Mouse (Mus musculus) intestine, postnatal 0 days (tissue): ENCODE data around the gene Tnfaip1. TPM values are rescaled to one million over a fixed set of nuclear protein-coding genes. Genes with fewer than 3 reads are reported as not detected.
A peak's percentile ranks its signal among the peaks of the same experiment; 100 is the strongest.
"Not testable (repeated sequence)": the region's sequence is repeated elsewhere in the genome, so short reads cannot be mapped to it uniquely, and the experiment has no call there.

ENCODE experiments used
- ATAC-seq: fragments of 200-750 bp; cut with Nextera tagmentation; 2 replicates; pipeline ENCODE4 v1.8.0; 2017; ENCODE audit warnings: mild to moderate bottlenecking, moderate TSS enrichment, moderate library complexity
- H3K27ac ChIP-seq: fragments of 300-500 bp; sonication (generic); 2 replicates; pipeline ENCODE4 v1.5.1; 2014; ENCODE audit warnings: mild to moderate bottlenecking, low read depth, low read length, moderate library complexity
- H3K27me3 ChIP-seq: fragments of 300-500 bp; sonication (generic); replicated peaks from 2 replicates; pipeline ENCODE4 v1.6.1; 2014; ENCODE audit warnings: low read length, mixed read lengths; ENCODE audit not compliant: control insufficient read depth, insufficient read depth
- H3K36me3 ChIP-seq: fragments of 300-500 bp; sonication (generic); 2 replicates; pipeline ENCODE4 v1.6.1; 2014; ENCODE audit warnings: mild to moderate bottlenecking, moderate library complexity; ENCODE audit not compliant: control insufficient read depth, insufficient read depth
- H3K4me1 ChIP-seq: fragments of 300-500 bp; sonication (generic); replicated peaks from 2 replicates; pipeline ENCODE4 v1.6.1; 2014; ENCODE audit warnings: antibody characterized with exemption, low read length, mixed read lengths; ENCODE audit not compliant: control insufficient read depth, insufficient read depth
- H3K4me2 ChIP-seq: fragments of 300-500 bp; sonication (generic); replicated peaks from 2 replicates; pipeline ENCODE4 v1.6.1; 2014; ENCODE audit warnings: low read depth, mild to moderate bottlenecking, moderate library complexity
- H3K4me3 ChIP-seq: fragments of 300-500 bp; sonication (generic); 2 replicates; pipeline ENCODE4 v1.5.1; 2014; ENCODE audit warnings: low read depth, low read length
- H3K9ac ChIP-seq: fragments of 300-500 bp; sonication (generic); 2 replicates; pipeline ENCODE4 v1.6.1; 2014; ENCODE audit warnings: mild to moderate bottlenecking, low read depth, low read length
- H3K9me3 ChIP-seq: fragments of 300-500 bp; sonication (generic); 2 replicates; pipeline ENCODE4 v1.6.1; 2016; ENCODE audit warnings: mixed run types; ENCODE audit not compliant: control insufficient read depth
- CTCF ChIP-seq: sonication (generic); IDR thresholded peaks from 2 replicates; pipeline ENCODE4 v1.5.1; 2016; ENCODE audit warnings: low read depth, mild to moderate bottlenecking, control low read depth, antibody characterized with exemption, moderate library complexity
- whole genome bisulfite sequencing: fragments of 180-500 bp; shearing (Covaris S2); extraction: QIAGEN DNeasy Blood & Tissue Kit; methylation state at CpG from one replicate; pipeline ENCODE4 v1.1.7; 2014; 5-methylcytosine and 5-hydroxymethylcytosine counted together
- polyA plus RNA-seq: library from polyadenylated mRNA; unstranded; fragments of >200 nt; fragmentation: Nextera tagmentation; extraction: Ambion mirVana; gene quantifications from 2 replicates; pipeline ENCODE4 v1.2.1, GENCODE M21; 2015

Gene Tnfaip1
- polyA plus RNA-seq, 1 experiment from 2014 or later = 64.7 TPM

GRCm38 (mm10) chr11:78545181-78545580 lies 9.0 kb upstream of the Tnfaip1 start:
- no peak overlapping the region for H3K4me3 ChIP-seq
- H3K9me3 ChIP-seq = no peaks in the 10 kb centered on the region
- no peak overlapping the region for H3K27ac ChIP-seq
- H3K4me1 ChIP-seq = no peaks in the 10 kb centered on the region
- WGBS = 39% methylated on average over 8 of the region's 8 CpGs
- no peak overlapping the region for H3K4me2 ChIP-seq
- no peak for ATAC-seq
- no peak for TF ChIP-seq CTCF
- no peaks in the 10 kb centered on the region for H3K27me3 ChIP-seq
- peaks cover 26% of the 10 kb centered on the region for H3K36me3 ChIP-seq
- no peak overlapping the region for H3K9ac ChIP-seq

GRCm38 (mm10) chr11:78544449-78545111 lies 8.4 kb upstream of the Tnfaip1 start:
- Histone ChIP-seq H3K36me3 (peaks cover 32% of the 10 kb centered on the region), H3K27me3 (no peaks in the 10 kb centered on the region), H3K4me2 (no peak overlapping the region), H3K4me3 (no peak overlapping the region), H3K9me3 (no peaks in the 10 kb centered on the region), H3K27ac (no peak overlapping the region), H3K4me1 (no peaks in the 10 kb centered on the region), H3K9ac (no peak overlapping the region)
- ATAC-seq = no peak
- WGBS = 92% methylated on average over 7 of the region's 7 CpGs
- TF ChIP-seq CTCF = peak; percentile 45

GRCm38 (mm10) chr11:78540358-78540757 lies 4.2 kb upstream of the Tnfaip1 start:
- TF ChIP-seq CTCF = no peak
- no peaks in the 10 kb centered on the region for H3K27me3 ChIP-seq
- no peak overlapping the region for H3K4me3 ChIP-seq
- H3K9me3 ChIP-seq = no peaks in the 10 kb centered on the region
- H3K27ac ChIP-seq = no peak overlapping the region
- peaks cover 38% of the 10 kb centered on the region for H3K36me3 ChIP-seq
- H3K9ac ChIP-seq = no peak overlapping the region
- peaks cover 4% of the 10 kb centered on the region for H3K4me1 ChIP-seq
- no peak for ATAC-seq
- no peak overlapping the region for H3K4me2 ChIP-seq
- WGBS = 87% methylated on average over 3 of the region's 3 CpGs

- peak overlapping the region; percentile 83 for H3K4me2 ChIP-seq
- H3K36me3 ChIP-seq = peaks cover 32% of the 10 kb centered on the region
- H3K27ac ChIP-seq = peak overlapping the region; percentile 97
- no peak for TF ChIP-seq CTCF
- H3K27me3 ChIP-seq = no peaks in the 10 kb centered on the region
- H3K4me3 ChIP-seq = peak overlapping the region; percentile 85
- 0 out of 2 replicates have a peak, but pooled peaks have one; percentile 0 for ATAC-seq
- H3K9me3 ChIP-seq = no peaks in the 10 kb centered on the region
- 1% methylated on average over 14 of the region's 14 CpGs for WGBS
- H3K4me1 ChIP-seq = peaks cover 12% of the 10 kb centered on the region
- peak overlapping the region; percentile 87 for H3K9ac ChIP-seq
Observed at GRCm38 (mm10) chr11:78536690-78537084, 555 bp upstream of the Tnfaip1 start.

GRCm38 (mm10) chr11:78535376-78536079 lies 604 bp downstream of the Tnfaip1 start:
- Histone ChIP-seq H3K9me3 (no peaks in the 10 kb centered on the region), H3K36me3 (peaks cover 31% of the 10 kb centered on the region), H3K27me3 (no peaks in the 10 kb centered on the region), H3K9ac (peak overlapping the region; percentile 64), H3K4me1 (peaks cover 12% of the 10 kb centered on the region), H3K27ac (peak overlapping the region; percentile 97), H3K4me3 (peak overlapping the region; percentile 85), H3K4me2 (peak overlapping the region; percentile 75)
- peak; percentile 46 for ATAC-seq
- WGBS = under 1% methylated on average over 23 of the region's 23 CpGs
- no peak for TF ChIP-seq CTCF

GRCm38 (mm10) chr11:78534516-78534915 lies 1.6 kb downstream of the Tnfaip1 start:
- ATAC-seq = no peak
- 79% methylated on average over 4 of the region's 4 CpGs for WGBS
- H3K9ac ChIP-seq = 0 out of 2 replicates have a peak overlapping the region, but pooled peaks have one; percentile 64

GRCm38 (mm10) chr11:78531515-78531914 lies 4.6 kb downstream of the Tnfaip1 start:
- not testable (repeated sequence) for H3K4me3 ChIP-seq, H3K9me3 ChIP-seq, H3K27me3 ChIP-seq, H3K4me2 ChIP-seq, H3K4me1 ChIP-seq, H3K9ac ChIP-seq, ATAC-seq, H3K27ac ChIP-seq
- 86% methylated on average over 10 of the region's 10 CpGs for WGBS
- peaks cover 45% of the 10 kb centered on the region for H3K36me3 ChIP-seq

More at GRCm38 (mm10) chr11:78534516-78534915, 1.6 kb downstream of the Tnfaip1 start:
- peaks cover 30% of the 10 kb centered on the region for H3K36me3 ChIP-seq
- H3K4me2 ChIP-seq = peak overlapping the region; percentile 75
- peak; percentile 46 for TF ChIP-seq CTCF
- H3K9me3 ChIP-seq = no peaks in the 10 kb centered on the region
- peak overlapping the region; percentile 85 for H3K4me3 ChIP-seq
- 0 out of 2 replicates have a peak overlapping the region, but pooled peaks have one; percentile 97 for H3K27ac ChIP-seq
- peaks cover 12% of the 10 kb centered on the region for H3K4me1 ChIP-seq
- no peaks in the 10 kb centered on the region for H3K27me3 ChIP-seq
